Comparison of ENCODE assay signal across 8 mouse cellular contexts in the genomic region with DNA sequence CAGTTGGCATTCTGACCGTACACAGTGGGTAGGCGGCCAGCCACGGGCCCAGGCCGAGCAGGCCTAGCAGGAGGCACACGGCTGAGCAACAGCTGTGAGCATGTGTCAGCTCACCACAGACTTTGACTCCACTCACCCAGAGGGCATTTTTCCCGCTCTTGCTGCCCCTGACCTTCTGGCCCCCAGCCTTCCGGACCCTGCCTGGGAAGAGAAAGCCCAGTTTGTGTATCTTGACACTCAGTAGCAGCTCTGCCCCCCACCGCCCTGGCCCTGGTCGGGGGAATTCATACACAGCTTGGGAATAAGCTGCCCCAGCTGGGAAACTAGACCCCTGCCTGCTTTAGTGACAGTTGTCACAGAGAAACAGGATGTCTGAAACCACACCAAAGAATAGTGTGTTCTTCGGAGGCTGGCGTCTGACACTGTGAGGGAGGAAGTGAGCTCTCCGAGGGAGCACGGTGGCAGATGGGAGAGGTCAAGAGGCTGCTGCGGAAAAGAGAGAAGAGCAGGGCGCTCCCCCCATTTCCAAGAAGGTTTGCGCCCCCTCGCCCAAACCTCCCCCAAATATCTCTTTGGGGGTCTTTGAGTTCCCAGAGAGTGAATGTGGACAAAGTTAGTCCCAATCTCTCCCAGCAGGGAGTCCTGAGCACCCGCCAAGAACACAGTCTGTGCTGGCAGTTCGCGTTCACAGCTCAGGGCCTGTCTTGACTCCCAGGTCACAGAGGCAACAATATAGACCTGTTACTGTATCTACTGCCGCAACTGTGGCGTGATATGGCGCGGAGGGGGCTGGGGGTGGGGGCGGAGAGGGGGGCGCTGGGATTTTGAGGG. TPM values are rescaled to one million over a fixed set of nuclear protein-coding genes. Genes with fewer than 3 reads are reported as not detected.
DNase-seq lines count a peak whose midpoint lies in the region; ATAC-seq and TF ChIP-seq lines count a peak whose summit lies in the region.

No protein-coding gene starts in this region.

- H3K36me3 ChIP-seq in kidney, adult 2 months (ENCODE audit: control insufficient read depth, insufficient read depth, low read length): no peaks in the 10 kb centered on the region
- no peaks in the 10 kb centered on the region for H3K36me3 ChIP-seq in stomach, postnatal 0 days (ENCODE audit: control insufficient read depth, insufficient read depth, low read length)

- ATAC-seq in stomach, postnatal 0 days (ENCODE audit: low FRiP score, low TSS enrichment): 0 out of 2 replicates have a peak, but pooled peaks have one; percentile 42

- no peaks in the 10 kb centered on the region for H3K4me1 ChIP-seq in lung, adult 2 months (ENCODE audit: control insufficient read depth, insufficient read depth, low read length)
- H3K4me1 ChIP-seq in kidney, adult 2 months (ENCODE audit: control insufficient read depth, insufficient read depth, low read length): no peaks in the 10 kb centered on the region
- H3K4me1 ChIP-seq in stomach, postnatal 0 days (replicated peaks; ENCODE audit: control insufficient read depth, insufficient read depth): no peaks in the 10 kb centered on the region

- 37% methylated on average over 26 of the region's 26 CpGs for WGBS in lung, adult 2 months
- 50% methylated on average over 26 of the region's 26 CpGs for WGBS in kidney, adult 2 months
- 44% methylated on average over 26 of the region's 26 CpGs for WGBS in stomach, postnatal 0 days

- H3K4me3 ChIP-seq in lung, adult 2 months (replicated peaks; ENCODE audit: extremely low read depth, low read depth, low read length): no peak overlapping the region
- no peak overlapping the region for H3K4me3 ChIP-seq in kidney, adult 2 months (ENCODE audit: insufficient read depth, low read depth, low read length)
- H3K4me3 ChIP-seq in stomach, postnatal 0 days (ENCODE audit: low read depth, low read length): no peak overlapping the region

- no peak overlapping the region for H3K9ac ChIP-seq in stomach, postnatal 0 days (ENCODE audit: low read length)

- H3K27ac ChIP-seq in kidney, adult 2 months (ENCODE audit: insufficient read depth, low read depth, low read length): no peak overlapping the region
- no peak overlapping the region for H3K27ac ChIP-seq in stomach, postnatal 0 days (replicated peaks)

- no peak for TF ChIP-seq EP300 in stomach, postnatal 0 days (optimal IDR thresholded peaks at IDR 0.05)

- TF ChIP-seq POLR2A in lung, adult 2 months (IDR thresholded peaks at IDR 0.05; ENCODE audit: borderline replicate concordance, extremely low read depth, low read depth, low read length): no peak
- TF ChIP-seq POLR2A in kidney, adult 2 months (IDR thresholded peaks at IDR 0.05; ENCODE audit: low read depth, low read length): no peak

- no peaks in the 10 kb centered on the region for H3K9me3 ChIP-seq in stomach, postnatal 0 days (ENCODE audit: control insufficient read depth, low read length)

- no peak for TF ChIP-seq CTCF in lung, adult 2 months (IDR thresholded peaks at IDR 0.05; ENCODE audit: insufficient read depth, low read length)
- no peak for TF ChIP-seq CTCF in kidney, adult 2 months (conservative IDR thresholded peaks at IDR 0.05; ENCODE audit: insufficient read depth, insufficient read length, low read depth, low read length)
- TF ChIP-seq CTCF in stomach, postnatal 0 days (IDR thresholded peaks at IDR 0.05; ENCODE audit: low read depth): no peak

- no peak overlapping the region for H3K4me2 ChIP-seq in stomach, postnatal 0 days (replicated peaks; ENCODE audit: low read depth)

- no peaks in the 10 kb centered on the region for H3K27me3 ChIP-seq in kidney, adult 2 months (replicated peaks; ENCODE audit: control insufficient read depth, insufficient read depth, low read length)
- H3K27me3 ChIP-seq in stomach, postnatal 0 days (ENCODE audit: control insufficient read depth, insufficient read depth, low read length): no peaks in the 10 kb centered on the region

- peak; percentile 50 to 51 for DNase-seq in lung, adult 18-20 months
- DNase-seq in lung, adult 2 months: no peak
- peak; percentile 60 for DNase-seq in embryo, embryonic 11 days
- peak; percentile 46 for DNase-seq in kidney, adult 2 months
- DNase-seq in lung, postnatal 10 days: peak; percentile 83
- no peak for DNase-seq in stomach, postnatal 0 days (ENCODE audit: low spot score)
- DNase-seq in frontal cortex, adult 2 months (ENCODE audit: extremely low spot score in 1 of 2, low spot score in 1 of 2): no peak
- no peak for DNase-seq in gastrocnemius, adult 8-10 months (ENCODE audit: low spot score in 2 of 2)

RNA-seq across cellular contexts. Expression of a gene that starts 24.4 kb away (rescaled TPM):
- polyA plus RNA-seq in lung, adult 2 months (2012; rRNA removed): 0.14 and 0.27 TPM in 2 replicates
- 0.45 TPM in 2 replicates for polyA plus RNA-seq in kidney, adult 2 months (2012; rRNA removed)
- 0.40 and 0.61 TPM in 2 replicates for polyA plus RNA-seq in stomach, postnatal 0 days (2015; fragmentation: Nextera tagmentation; extraction: Ambion mirVana)
- 81.3 and 89.0 TPM in 2 replicates for polyA plus RNA-seq in frontal cortex, adult 2 months (2012; rRNA removed)
- total RNA-seq in gastrocnemius, adult 8-10 months (2022): under 1 TPM in 3 of 4 experiments, not detected in 1; 0.12 to 0.22 (median 0.20) TPM

Comparison
In these comparisons a context has a peak if more than half of its experiments do, and no peak if none do; other contexts are left out.
1. DNase-seq: peak in lung, adult 18-20 months (2 of 2), embryo, embryonic 11 days (single experiment), kidney, adult 2 months (single experiment) and lung, postnatal 10 days (single experiment); none in lung, adult 2 months (single experiment), stomach, postnatal 0 days (single experiment), frontal cortex, adult 2 months (0 of 2) and gastrocnemius, adult 8-10 months (0 of 2).
2. RNA of a gene that starts 24.4 kb away (polyA plus RNA-seq): 81.3 to 89.0 TPM in frontal cortex, adult 2 months; 0.40 to 0.61 TPM in stomach, postnatal 0 days, 0.45 TPM in kidney, adult 2 months and 0.14 to 0.27 TPM in lung, adult 2 months; every median in the first group is over 10 times any median in the second.